Mouse (Mus musculus) embryonic fibroblast, embryonic 13.5 days (primary cell): ENCODE measurements at regions not wholly inside any gene's neighbourhood (a gene's known extent, or its start where the extent isn't known, plus 50 kb on each side); places are given as distances from the start of the nearest gene placed in this dataset.

Experiments used
- CTCF ChIP-seq: IDR thresholded peaks from 2 replicates; pipeline ENCODE4 v1.5.1; 2011; ENCODE audit warnings: mild to moderate bottlenecking, control low read depth, low read length, moderate library complexity, borderline replicate concordance; ENCODE audit not compliant: insufficient read depth
- POLR2A ChIP-seq: IDR thresholded peaks from 2 replicates; pipeline ENCODE4 v1.6.1; 2011; ENCODE audit warnings: low read depth, mild to moderate bottlenecking, control low read depth, low read length, moderate library complexity

GRCm38 (mm10) chrX:13357973-13358372 lies 77.2 kb downstream of the Ddx3x start:
- TF ChIP-seq POLR2A (no peak), CTCF (no peak)
